Mouse (Mus musculus) CH12.LX (cell line): ENCODE results near the gene Pard6a.

Experiments used
- CHD2 ChIP-seq: IDR thresholded peaks from 2 replicates; pipeline ENCODE4 v1.6.1; 2011; ENCODE audit warnings: low read length, improper control_type of control experiment
- CTCF ChIP-seq, 2 experiments: IDR thresholded peaks in 1 of 2; conservative IDR thresholded peaks in 1 of 2; 2 replicates each; pipeline ENCODE4 v1.5.1; 2011 to 2012; ENCODE audit warnings: low read depth in 2 of 2, low read length in 2 of 2, improper control_type of control experiment in 1 of 2, inconsistent platforms in 1 of 2, mild to moderate bottlenecking in 1 of 2, moderate library complexity in 1 of 2
- ETS1 ChIP-seq: conservative IDR thresholded peaks from 2 replicates; pipeline ENCODE4 v1.6.1; 2012; ENCODE audit warnings: low read depth, mild to moderate bottlenecking, inconsistent platforms, low read length, improper control_type of control experiment, moderate library complexity
- GABPA ChIP-seq: IDR thresholded peaks from 2 replicates; pipeline ENCODE4 v1.6.1; 2012; ENCODE audit warnings: low read depth, low read length, improper control_type of control experiment, inconsistent platforms; ENCODE audit not compliant: insufficient replicate concordance
- HCFC1 ChIP-seq: IDR thresholded peaks from 2 replicates; pipeline ENCODE4 v1.6.1; 2012; ENCODE audit warnings: low read depth, mild to moderate bottlenecking, inconsistent platforms, low read length, improper control_type of control experiment
- MAFK ChIP-seq: IDR thresholded peaks from 2 replicates; pipeline ENCODE4 v1.6.1; 2011; ENCODE audit warnings: low read length, improper control_type of control experiment; ENCODE audit not compliant: insufficient replicate concordance
- MAZ ChIP-seq: IDR thresholded peaks from 2 replicates; pipeline ENCODE4 v1.6.1; 2012; ENCODE audit warnings: low read depth, mild to moderate bottlenecking, inconsistent platforms, low read length, improper control_type of control experiment, moderate library complexity
- POLR2A ChIP-seq: IDR thresholded peaks from 2 replicates; pipeline ENCODE4 v1.6.1; 2011; ENCODE audit warnings: low read depth, mild to moderate bottlenecking, improper control_type of control experiment, low read length
- SIN3A ChIP-seq: IDR thresholded peaks from 2 replicates; pipeline ENCODE4 v1.6.1; 2012; ENCODE audit warnings: low read length, improper control_type of control experiment, inconsistent platforms
- UBTF ChIP-seq: IDR thresholded peaks from 2 replicates; pipeline ENCODE4 v1.6.1; 2012; ENCODE audit warnings: low read depth, mild to moderate bottlenecking, inconsistent platforms, low read length, improper control_type of control experiment, moderate library complexity
- ZKSCAN1 ChIP-seq: IDR thresholded peaks from 2 replicates; pipeline ENCODE4 v1.6.1; 2012; ENCODE audit warnings: low read depth, inconsistent platforms, low read length, improper control_type of control experiment, borderline replicate concordance

DNA sequence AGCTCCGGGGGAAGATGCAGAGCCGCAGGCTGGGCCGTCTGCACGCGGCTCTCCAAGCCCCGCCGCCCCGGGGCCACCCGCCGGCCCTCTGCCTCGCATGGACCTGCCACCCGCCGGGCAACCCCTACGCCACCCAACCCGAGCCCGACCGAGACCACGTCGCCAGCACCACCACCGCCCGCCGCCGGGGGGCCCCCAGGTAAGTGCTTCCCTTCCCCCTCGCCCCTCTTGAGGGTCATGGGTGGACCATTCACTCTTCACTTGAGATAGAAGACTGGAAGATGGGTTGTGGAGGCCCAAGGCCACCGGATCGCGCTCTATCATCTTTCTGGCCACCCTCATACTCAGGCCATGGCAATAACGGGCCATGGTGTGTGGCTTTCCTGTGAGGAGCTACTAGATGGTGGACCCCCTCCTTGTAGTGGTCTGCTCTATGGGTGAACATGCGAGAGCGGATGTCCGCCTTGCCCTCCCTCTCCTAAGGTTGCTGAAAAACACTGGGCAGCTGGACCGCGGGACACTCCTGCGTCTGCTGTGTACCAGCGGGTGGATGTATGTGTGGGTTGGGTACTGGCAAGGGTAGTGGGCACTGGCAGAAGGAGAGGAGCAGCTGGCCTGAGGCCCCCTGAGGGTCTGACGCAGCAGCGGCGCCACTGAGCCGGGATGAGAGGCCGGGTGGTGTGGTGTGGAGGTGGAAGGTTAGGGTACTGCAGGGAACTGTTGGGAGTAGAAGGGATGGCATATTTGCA lies 6.7 kb upstream of the Pard6a start:
- TF ChIP-seq CHD2 (no peak), HCFC1 (no peak), GABPA (no peak), ZKSCAN1 (no peak), CTCF (conservative IDR thresholded peaks at IDR 0.05 in 1 of 2, IDR thresholded peaks at IDR 0.05 in 1 of 2; ENCODE audit: low read depth in 2 of 2, low read length in 2 of 2) (no peak), POLR2A (no peak), SIN3A (no peak), MAZ (no peak), MAFK (no peak), UBTF (no peak), ETS1 (no peak)
